ENCODE assay signal across 8 mouse cellular contexts in the genomic region with DNA sequence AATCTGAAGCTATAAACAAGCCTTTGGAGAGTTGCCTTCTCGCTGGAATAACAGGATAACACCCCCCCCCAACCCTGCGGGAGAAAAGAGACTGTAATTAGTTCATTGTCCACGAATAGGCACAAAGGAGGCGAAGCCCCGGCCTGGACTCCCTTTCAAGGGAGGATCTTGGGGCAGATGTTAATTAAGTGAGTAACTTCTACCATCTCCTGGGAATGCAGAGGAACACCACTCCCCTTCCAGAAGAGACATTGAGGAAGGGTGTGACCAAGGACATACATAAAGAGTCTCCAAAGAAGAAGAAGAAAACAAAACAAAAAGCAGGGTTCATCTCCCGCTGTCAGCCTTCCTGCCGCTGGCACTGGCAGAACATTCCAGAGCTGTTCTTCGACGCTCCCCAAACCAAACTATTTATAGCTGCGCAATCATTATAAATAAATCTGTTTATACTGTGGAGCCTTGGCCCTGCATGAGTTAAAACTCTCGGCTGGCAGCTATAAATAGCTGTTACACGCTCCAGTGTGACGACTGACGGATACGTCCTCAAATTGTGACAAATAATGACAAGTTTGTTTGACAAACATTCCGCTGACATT.
DNase-seq lines count a peak whose midpoint lies in the region; ATAC-seq and TF ChIP-seq lines count a peak whose summit lies in the region.

No protein-coding gene starts in this region.

- peaks cover 14% of the 10 kb centered on the region for H3K4me1 ChIP-seq in brown adipose tissue, adult 24 weeks (ENCODE audit: control insufficient read depth, insufficient read depth, insufficient read length, low read length)
- peaks cover 46% of the 10 kb centered on the region for H3K4me1 ChIP-seq in heart, embryonic 13.5 days
- 0 out of 2 replicates have a peak, but pooled peaks cover 9% of the 10 kb centered on the region for H3K4me1 ChIP-seq in kidney, postnatal 0 days (replicated peaks; ENCODE audit: insufficient read depth, low read length)
- peaks cover 10% of the 10 kb centered on the region; the same call in 1 of the 2 replicates for H3K4me1 ChIP-seq in cerebellum, adult 2 months (ENCODE audit: control insufficient read depth, insufficient read depth, low read length)

- 9% methylated on average over 16 of the region's 16 CpGs for WGBS in heart, embryonic 13.5 days
- 14% methylated on average over 16 of the region's 16 CpGs for WGBS in kidney, postnatal 0 days
- 57% methylated on average over 16 of the region's 16 CpGs for WGBS in cerebellum, adult 2 months

- H3K4me3 ChIP-seq in brown adipose tissue, adult 24 weeks (ENCODE audit: insufficient read depth, low read depth, low read length): peak overlapping the region; percentile 34
- H3K4me3 ChIP-seq in heart, embryonic 13.5 days: peak overlapping the region; percentile 38
- 0 out of 2 replicates have a peak overlapping the region, but pooled peaks have one; percentile 8 for H3K4me3 ChIP-seq in kidney, postnatal 0 days (replicated peaks; ENCODE audit: low read depth, low read length)
- no peak overlapping the region for H3K4me3 ChIP-seq in myocyte
- H3K4me3 ChIP-seq in cerebellum, adult 2 months (replicated peaks; ENCODE audit: insufficient read depth, low read depth, low read length): no peak overlapping the region

- no peak overlapping the region for H3ac ChIP-seq in myocyte (ENCODE audit: control insufficient read depth, insufficient read length)

- no peaks in the 10 kb centered on the region for H3K27me3 ChIP-seq in heart, embryonic 13.5 days (replicated peaks)
- no peaks in the 10 kb centered on the region for H3K27me3 ChIP-seq in kidney, postnatal 0 days (ENCODE audit: insufficient read depth, low read length)
- H3K27me3 ChIP-seq in myocyte (ENCODE audit: control insufficient read depth, insufficient read depth, insufficient read length): no peaks in the 10 kb centered on the region
- no peaks in the 10 kb centered on the region for H3K27me3 ChIP-seq in cerebellum, adult 2 months (ENCODE audit: control insufficient read depth, insufficient read depth, low read length)

- peak overlapping the region; percentile 72 for H3K9ac ChIP-seq in heart, embryonic 13.5 days
- no peak overlapping the region for H3K9ac ChIP-seq in kidney, postnatal 0 days (ENCODE audit: low read depth, low read length)

- TF ChIP-seq CTCF in kidney, postnatal 0 days (IDR thresholded peaks at IDR 0.05; ENCODE audit: low read depth): peak; percentile 28; the same call in 1 of the 2 replicates
- TF ChIP-seq CTCF in cerebellum, adult 2 months (IDR thresholded peaks at IDR 0.05; ENCODE audit: borderline replicate concordance, insufficient read depth, low read depth, low read length): no peak

- no peak for ATAC-seq in heart, embryonic 13.5 days (ENCODE audit: extremely low read depth, insufficient number of reproducible peaks, low FRiP score, low TSS enrichment)
- no peak; the same call in 1 of the 2 replicates for ATAC-seq in kidney, postnatal 0 days (replicated peaks; ENCODE audit: low FRiP score, low read depth)

- H3K9me3 ChIP-seq in heart, embryonic 13.5 days: peaks cover 12% of the 10 kb centered on the region
- H3K9me3 ChIP-seq in kidney, postnatal 0 days (replicated peaks; ENCODE audit: low read length): no peaks in the 10 kb centered on the region

- no peak for TF ChIP-seq POLR2A in myocyte (IDR thresholded peaks at IDR 0.05; ENCODE audit: insufficient read length, low read depth)
- no peak for TF ChIP-seq POLR2A in cerebellum, adult 2 months (IDR thresholded peaks at IDR 0.05; ENCODE audit: borderline replicate concordance, insufficient read depth, low read length)

- H3K27ac ChIP-seq in brown adipose tissue, adult 24 weeks (replicated peaks; ENCODE audit: low read depth, low read length): peak overlapping the region; percentile 93
- peak overlapping the region; percentile 92 for H3K27ac ChIP-seq in heart, embryonic 13.5 days (replicated peaks)
- H3K27ac ChIP-seq in kidney, postnatal 0 days: no peak overlapping the region
- no peak overlapping the region for H3K27ac ChIP-seq in cerebellum, adult 2 months (ENCODE audit: insufficient read depth, low read length)

- peak; percentile 11 for DNase-seq in ES-CJ7 (ENCODE audit: low read depth, low spot score)
- peak; percentile 76 for DNase-seq in kidney, postnatal 0 days (ENCODE audit: low spot score)
- DNase-seq in cerebellum, adult 2 months: no peak
- DNase-seq in cerebellum, adult 9-10 months: no peak
- DNase-seq in thymus, postnatal 4 days: no peak

- H3K36me3 ChIP-seq in heart, embryonic 13.5 days: peaks cover 7% of the 10 kb centered on the region; the same call in 1 of the 2 replicates
- no peaks in the 10 kb centered on the region for H3K36me3 ChIP-seq in kidney, postnatal 0 days (ENCODE audit: insufficient read depth, low read length)
- H3K36me3 ChIP-seq in myocyte (ENCODE audit: control insufficient read depth, insufficient read depth): no peaks in the 10 kb centered on the region

- no peaks in the 10 kb centered on the region for H3K79me2 ChIP-seq in myocyte (ENCODE audit: control insufficient read depth, insufficient read depth)

- peak overlapping the region; percentile 63 for H3K4me2 ChIP-seq in heart, embryonic 13.5 days
- H3K4me2 ChIP-seq in kidney, postnatal 0 days (ENCODE audit: low read length): peak overlapping the region; percentile 43
- H3K4me2 ChIP-seq in myocyte (ENCODE audit: low read depth): peak overlapping the region; percentile 75

TF ChIP-seq in myocyte, 11 proteins besides CTCF, POLR2A, EP300 and RAD21:
- TF ChIP-seq TCF12 (IDR thresholded peaks at IDR 0.05; ENCODE audit: insufficient read depth, poor library complexity, severe bottlenecking) (no peak), E2F4 (IDR thresholded peaks at IDR 0.05; ENCODE audit: insufficient read depth) (no peak), TCF3 (IDR thresholded peaks at IDR 0.05; ENCODE audit: insufficient read length, low read depth) (no peak), USF1 (IDR thresholded peaks at IDR 0.05; ENCODE audit: low read depth) (no peak), MAX (IDR thresholded peaks at IDR 0.05; ENCODE audit: low read depth) (no peak), MYOG (IDR thresholded peaks at IDR 0.05; ENCODE audit: control insufficient read depth in 1 of 3, insufficient read depth in 1 of 3, insufficient read length in 2 of 3, low read depth in 2 of 3) (no peak), MYOD1 (IDR thresholded peaks at IDR 0.05; ENCODE audit: control insufficient read depth in 1 of 3, insufficient read length in 2 of 3, low read depth in 2 of 3) (no peak), REST (IDR thresholded peaks at IDR 0.05; ENCODE audit: insufficient read depth, insufficient read length) (no peak), POLR2AphosphoS2 (IDR thresholded peaks at IDR 0.05; ENCODE audit: insufficient read length, low read depth) (no peak), SRF (IDR thresholded peaks at IDR 0.05; ENCODE audit: control insufficient read depth, insufficient read length, low read depth) (no peak), CEBPB (IDR thresholded peaks at IDR 0.05; ENCODE audit: insufficient read depth, poor library complexity, severe bottlenecking) (no peak)

Comparison
In these comparisons a context has a peak if more than half of its experiments do, and no peak if none do; other contexts are left out.
1. DNase-seq: peak in ES-CJ7 (single experiment) and kidney, postnatal 0 days (single experiment); none in cerebellum, adult 2 months (0 of 2), cerebellum, adult 9-10 months (single experiment) and thymus, postnatal 4 days (single experiment).
2. H3K27ac ChIP-seq: peak in brown adipose tissue, adult 24 weeks (single experiment) and heart, embryonic 13.5 days (single experiment); none in kidney, postnatal 0 days (single experiment) and cerebellum, adult 2 months (single experiment).
3. H3K4me3 ChIP-seq: peak in brown adipose tissue, adult 24 weeks (single experiment), heart, embryonic 13.5 days (single experiment) and kidney, postnatal 0 days (single experiment); none in myocyte (single experiment) and cerebellum, adult 2 months (single experiment).
4. Peak in every context shown above with its lines, with median percentiles within 50 percentile points of each other: H3K4me2 ChIP-seq.